Mouse (Mus musculus): ENCODE measurements around the gene Sri.
"Not testable (repeated sequence)": the region's sequence is repeated elsewhere in the genome, so short reads cannot be mapped to it uniquely, and the experiment has no call there.

Sri gene

DNA sequence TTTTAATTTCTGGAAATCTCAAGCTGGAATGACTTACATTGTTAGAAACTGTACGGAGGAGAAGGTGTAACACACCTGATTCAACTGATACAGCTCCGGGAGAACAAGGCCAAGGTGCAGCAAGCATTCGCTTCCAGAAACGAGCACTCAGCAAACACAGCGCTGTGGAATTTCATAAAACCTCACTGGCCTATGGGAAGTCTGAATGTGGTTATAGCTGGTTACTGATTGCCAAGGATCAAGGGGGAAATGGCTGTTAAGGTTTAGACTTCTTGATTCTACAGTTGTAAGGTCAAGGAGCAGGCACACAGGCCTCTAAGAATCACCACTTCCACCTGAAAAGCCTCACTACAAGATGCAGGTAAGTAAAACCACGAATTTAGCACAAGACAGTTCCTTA, at the start of gene Sri:
TSS of gene Sri (plus strand) at position 224 of the 400 bp plus-strand sequence.
- DNase-seq (ENCODE audit: low read depth, low spot score): no peak

DNA sequence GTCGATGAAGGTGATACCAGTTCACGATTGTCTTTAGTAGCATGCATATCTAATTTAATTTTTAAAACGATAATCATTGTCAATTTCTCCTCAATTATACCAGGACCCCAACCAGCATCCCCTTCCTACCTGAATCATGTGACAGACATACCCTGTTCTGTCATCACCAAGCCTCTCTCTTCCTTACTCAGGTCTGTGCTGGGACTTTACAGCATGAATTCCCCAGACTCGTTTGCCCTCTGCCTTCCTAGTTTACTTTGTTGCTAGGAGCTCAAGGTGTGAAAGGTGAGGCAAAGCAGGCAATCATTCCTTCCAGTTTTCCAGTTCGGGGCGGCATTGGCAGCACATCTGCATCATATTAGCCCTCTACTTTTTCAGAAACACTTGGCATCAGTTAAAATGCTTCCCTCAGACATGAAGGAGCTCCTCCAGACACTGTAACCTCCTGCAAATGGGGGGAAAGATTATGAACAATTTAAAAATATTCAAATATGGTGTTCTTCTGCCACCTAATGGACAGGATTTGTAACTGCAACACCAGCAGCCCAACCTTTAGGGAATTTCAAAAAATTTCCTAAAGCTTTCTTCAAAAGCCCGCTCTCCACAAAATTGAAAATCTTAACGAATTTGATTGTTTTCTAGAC, 49.4 kb upstream of the Sri start:
- peak; percentile 65 for DNase-seq (ENCODE audit: low read depth, low spot score)

DNA sequence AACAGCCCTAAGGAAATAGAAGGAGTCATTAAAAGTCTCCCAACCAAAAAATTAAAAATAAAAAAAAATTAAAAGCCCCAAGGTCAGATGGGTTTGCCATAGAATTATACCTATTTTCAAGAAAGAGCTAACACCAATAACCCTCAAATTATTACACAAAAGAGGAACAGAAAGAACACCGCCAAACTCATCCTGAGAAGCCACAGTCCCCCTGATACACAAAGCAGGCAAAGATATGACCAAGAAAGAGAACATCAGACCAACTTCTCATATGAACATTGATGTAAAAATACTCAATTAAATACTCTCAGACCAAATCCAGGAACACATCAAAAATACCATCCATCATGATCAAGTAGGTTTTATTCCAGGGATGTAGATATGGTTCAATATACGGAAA, 48.8 kb upstream of the Sri start:
- DNase-seq (ENCODE audit: low read depth, low spot score): no peak

DNA sequence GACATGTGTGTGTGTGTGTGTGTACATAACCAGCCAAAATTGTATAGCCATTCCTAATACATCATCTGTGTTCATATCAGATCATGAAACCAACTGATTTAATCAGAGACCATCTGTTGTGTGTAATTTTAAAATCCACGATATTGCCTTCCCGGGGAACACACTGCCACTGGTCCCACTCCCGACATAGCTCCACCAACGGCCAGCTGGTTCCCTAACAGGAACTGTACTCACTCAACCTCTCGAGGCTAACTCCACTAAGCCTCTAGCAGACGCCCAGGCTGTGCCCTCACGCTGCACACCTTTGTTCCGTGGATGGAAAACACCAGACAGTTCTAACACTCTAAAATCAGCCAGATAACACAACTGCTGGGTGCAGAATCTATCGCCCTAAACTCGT, 45.4 kb upstream of the Sri start:
- no peak for DNase-seq (ENCODE audit: low read depth, low spot score)

DNA sequence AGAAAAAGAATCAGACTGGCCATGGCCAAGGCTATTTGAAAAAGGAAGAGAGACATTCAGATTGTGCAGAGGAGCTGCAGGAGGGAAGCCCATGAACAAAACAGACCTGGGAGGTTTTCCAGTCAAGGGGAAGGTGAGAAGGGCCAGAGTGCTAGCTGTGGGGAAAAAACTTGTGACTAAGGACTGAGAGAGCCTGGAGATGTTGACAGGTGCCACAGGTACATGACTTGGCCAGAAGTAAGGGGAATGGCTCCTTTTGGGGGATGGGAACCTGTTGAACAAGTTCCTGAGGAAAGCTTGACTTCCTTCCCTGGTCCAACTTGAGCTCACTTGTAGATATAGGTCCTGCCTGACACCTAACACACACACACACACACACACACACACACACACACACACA, 43.1 kb upstream of the Sri start:
- DNase-seq (ENCODE audit: low read depth, low spot score): no peak

DNA sequence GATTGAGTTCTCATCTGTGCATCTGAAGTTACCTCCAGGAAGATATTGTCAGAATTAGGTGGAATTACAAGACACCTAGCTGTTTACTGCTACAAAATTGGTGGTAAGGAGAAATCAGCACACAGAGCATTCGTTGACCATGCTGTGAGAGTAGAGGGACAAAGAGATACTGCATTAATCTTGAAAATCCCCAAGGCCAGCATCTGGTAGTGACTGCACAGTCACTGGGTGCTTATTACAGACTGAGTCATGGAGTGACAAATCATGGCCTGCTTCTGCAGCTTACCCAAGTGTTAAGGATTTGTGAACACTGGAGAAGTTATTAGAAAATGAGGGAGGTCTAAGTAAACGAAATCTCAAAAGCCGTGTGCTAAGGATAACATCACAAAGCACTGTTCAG, 32.6 kb upstream of the Sri start:
- no peak for DNase-seq (ENCODE audit: low read depth, low spot score)

DNA sequence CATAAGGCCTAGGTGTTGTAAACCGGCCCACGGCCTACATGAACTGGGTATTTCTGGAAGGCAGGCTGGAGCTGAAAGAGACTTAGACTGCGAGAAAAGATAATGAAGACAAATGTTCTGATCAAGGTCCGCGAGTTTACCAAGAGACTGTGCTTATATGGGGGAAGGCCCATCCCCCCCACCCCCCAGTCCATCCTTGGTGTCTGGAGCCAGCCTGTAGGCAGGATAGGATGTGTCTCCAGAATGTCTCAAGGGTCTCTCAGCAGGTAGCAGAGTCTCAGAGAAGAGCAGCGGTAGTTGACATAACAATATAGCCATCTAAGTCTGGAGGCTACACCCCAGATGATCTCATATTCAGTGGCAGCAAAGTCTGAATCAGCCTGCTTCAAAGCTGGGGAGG, 11.3 kb upstream of the Sri start:
- not testable (repeated sequence) for DNase-seq (ENCODE audit: low read depth, low spot score)

DNA sequence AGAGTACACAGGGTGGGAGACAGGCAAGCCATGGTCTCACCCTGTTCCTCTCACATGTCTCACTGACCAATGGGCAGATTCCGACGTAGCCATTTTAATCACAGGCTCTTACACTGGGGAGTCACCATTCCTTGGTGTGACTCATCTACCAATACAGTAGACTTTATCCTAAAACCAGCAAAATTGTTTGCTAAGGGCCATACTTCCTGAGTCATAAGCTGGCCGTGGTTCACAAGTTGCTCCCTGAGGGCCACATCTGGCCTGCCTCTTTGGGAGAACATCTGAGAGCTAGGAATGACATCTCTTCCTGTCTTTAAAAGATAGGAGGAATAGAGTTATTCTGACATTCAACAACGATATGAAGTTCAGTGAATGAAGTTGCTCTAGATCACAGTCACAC, 7.9 kb downstream of the Sri start:
- DNase-seq (ENCODE audit: low read depth, low spot score): no peak

DNA sequence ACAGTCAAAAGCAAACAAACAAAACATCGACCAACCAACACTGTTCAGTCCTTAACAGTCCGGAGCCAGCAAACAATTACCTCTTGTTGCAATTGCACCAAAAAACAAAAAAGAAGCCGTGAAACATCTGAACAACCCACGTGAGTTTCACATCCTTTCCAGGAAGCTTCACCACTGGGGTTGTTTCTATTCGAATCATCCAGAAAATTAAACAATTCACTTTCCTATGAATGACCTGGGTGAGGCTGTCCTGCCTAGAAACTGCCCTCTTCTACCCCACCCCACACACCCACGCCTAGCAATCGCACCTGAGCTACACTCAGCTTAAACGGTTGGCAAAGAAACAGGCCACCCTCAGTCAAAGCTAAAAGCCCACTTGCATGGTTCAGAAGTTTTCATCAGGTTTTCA, 9.8 kb downstream of the Sri start:
- DNase-seq (ENCODE audit: low read depth, low spot score): no peak

DNA sequence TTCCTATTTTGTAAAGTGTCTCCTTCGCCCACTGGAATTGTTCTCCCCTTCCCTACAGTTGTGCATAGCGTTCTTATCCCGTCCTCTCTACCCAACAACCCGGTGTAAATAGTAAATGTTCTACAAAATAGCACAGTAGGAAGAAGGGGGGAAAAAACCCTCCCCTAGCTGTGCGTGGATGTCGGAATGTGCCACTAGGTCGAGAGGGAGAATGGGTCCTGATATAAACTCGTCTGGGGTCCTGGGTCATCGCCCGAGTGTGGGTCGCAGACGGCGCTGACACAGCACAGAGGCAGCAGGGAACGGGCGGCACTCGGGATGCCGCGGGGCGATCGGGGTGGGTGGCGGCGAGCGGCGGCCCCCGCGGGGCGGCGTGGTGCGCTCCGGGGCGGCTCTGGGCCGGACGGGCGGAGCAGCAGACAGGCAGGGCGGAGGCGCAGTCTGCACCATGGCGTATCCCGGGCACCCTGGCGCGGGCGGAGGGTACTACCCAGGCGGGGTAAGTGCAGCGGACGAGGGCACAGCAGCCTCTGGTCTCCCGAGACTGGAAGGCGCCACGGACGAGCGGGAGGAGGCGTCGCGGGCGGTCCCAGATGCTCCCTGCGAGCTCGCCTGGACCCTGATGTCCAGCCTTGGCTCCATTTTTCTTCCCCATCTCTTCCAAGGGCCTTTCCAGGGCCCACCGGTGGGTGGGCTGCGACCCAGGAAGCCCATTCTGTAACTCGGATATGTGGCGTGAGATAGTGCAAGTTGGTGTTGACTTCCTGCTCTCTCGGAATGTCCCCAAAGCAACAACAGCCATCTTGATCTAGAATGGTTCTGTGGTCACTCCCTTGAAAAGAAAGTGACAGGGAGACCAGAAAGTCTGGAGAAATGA, 10.5 kb downstream of the Sri start:
- DNase-seq (ENCODE audit: low read depth, low spot score): peak; percentile 54

DNA sequence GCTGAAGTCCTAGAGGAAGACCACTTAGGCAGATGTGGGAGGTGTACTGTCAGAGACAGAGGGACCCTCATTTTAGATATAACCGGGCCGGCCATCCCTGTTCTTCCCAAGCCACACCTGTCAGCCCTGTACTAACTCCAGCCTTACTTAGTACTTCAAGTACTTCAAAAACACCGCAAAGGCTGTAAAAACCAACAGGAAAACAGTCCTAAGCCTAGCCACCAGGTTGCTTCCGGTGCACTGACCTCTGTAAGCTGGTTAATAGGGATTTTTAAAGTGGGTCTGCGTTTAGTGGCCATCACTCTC, 11.1 kb downstream of the Sri start:
- DNase-seq (ENCODE audit: low read depth, low spot score): no peak

DNA sequence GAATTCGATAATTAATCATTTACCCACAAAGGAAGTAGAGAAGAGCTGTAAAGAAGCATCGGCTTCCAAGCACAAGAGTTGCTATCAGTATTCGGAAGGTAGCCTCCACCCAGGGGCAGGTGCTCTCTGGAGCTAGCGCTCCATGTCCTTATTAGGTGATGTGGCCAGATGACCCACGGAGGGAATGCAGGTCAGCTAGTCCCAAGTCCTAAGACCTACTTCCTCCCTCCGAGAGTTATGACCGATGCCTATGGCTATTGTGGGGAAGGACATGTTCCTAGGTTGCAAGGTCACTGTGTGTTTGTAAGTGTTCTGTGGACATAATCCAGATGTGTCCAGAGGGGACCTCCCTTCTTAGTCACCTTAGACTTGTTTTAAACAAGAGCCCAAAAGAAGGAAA, 12.2 kb downstream of the Sri start:
- no peak for DNase-seq (ENCODE audit: low read depth, low spot score)

DNA sequence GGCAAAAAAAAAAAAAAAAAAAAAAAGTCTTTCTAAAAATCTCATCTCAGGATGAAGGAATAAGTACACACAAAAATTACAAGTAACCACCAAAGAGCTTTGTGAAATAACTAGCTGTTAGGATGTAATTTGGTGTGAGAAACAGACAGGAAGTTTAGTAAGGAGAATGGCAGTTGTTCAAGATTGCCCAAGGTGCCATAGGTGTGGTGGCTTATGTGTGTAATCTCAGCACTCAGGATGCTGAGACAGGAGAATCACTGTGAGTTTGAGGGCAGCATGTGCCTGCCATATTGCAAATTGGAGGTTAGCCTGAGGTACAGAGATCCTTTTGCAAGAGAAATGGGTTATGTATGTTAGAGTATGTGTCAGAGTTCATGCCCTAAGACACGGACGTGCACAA, 16.6 kb downstream of the Sri start:
- DNase-seq (ENCODE audit: low read depth, low spot score): no peak

DNA sequence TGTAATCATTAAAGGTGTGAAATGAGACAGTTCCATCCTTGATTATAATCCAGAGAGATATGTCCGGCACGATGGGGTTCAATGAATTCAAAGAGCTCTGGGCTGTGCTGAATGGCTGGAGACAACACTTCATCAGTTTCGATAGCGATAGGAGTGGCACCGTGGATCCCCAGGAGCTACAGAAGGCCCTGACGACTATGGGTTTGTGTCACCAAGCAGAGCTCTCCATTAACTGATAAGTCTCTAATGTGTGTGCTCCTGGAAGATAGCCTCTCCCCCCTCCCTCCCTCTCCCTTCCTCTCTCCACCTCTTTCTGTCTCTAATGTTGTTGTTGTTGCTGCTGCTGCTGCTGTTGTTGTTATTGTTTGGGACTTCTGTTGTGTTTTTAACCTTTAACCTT, 17.3 kb downstream of the Sri start:
- no peak for DNase-seq (ENCODE audit: low read depth, low spot score)

DNA sequence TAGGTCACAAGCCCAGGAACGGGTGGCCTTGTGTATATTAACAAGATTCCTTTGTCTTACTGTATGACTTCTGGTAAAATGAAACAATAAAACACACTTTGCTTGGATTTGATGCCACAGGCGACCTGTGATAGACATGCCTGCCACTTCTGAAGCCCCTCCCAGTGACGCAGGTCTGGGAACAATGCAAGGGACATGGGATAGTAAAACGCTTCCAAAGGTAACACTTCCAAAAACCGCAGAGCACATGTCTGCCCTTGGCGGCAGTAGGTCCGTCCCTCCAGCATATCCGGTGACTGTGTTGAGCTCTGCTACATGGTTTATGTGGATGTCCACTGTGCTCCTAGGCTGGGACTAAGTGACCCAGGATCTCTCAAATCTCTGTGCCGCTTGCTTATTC, 27.5 kb downstream of the Sri start:
- DNase-seq (ENCODE audit: low read depth, low spot score): no peak

DNA sequence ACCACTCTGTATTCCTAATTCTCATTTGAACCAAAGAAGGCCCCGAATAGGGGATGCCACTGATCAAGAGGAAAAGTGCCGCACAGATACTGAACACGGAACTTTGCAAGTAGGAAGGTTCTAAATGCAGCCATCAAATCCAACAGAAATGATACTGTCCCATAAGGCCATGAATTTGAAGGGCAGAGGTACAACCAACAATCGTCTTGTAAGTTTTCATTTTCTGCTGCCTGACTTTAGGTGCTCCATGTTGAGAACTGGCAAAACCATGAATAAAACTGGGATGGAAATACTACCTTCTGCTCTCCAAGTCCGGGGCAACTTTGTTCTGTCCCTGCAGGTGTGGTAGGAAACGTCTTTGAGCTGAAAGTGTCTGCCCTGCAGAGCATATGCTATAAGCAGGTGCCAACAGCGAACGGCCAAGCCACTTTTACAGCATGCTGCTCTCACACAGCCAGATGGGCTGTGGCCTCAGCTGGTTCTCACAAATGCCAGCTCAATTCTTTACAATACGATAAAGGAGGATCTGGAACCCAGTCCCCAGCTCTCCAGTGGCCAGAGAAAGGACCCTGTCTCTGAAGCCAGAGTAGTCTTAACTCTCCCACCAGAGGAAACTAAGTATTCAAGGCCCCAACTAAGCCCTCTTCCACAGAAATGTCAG, 28.2 kb downstream of the Sri start:
- no peak for DNase-seq (ENCODE audit: low read depth, low spot score)

DNA sequence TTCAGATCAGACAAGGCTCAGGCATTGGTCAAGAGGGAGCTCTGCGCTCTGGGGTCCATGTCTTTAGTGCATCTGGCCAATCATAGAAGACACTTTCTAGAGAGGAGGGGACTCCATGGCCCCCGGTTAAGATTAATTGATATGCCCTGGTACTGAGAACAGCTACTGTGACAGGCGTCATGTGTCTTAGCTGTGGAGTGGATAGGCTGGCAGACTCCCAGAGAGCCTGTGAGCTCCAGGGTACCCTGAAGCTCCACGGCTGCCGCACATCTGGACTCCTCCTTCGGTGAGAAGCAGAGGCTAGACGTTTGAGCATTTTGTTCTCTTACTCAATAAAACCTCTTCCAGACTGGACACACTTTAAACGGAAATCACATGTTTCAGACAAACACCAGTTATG, 31.6 kb downstream of the Sri start:
- no peak for DNase-seq (ENCODE audit: low read depth, low spot score)

DNA sequence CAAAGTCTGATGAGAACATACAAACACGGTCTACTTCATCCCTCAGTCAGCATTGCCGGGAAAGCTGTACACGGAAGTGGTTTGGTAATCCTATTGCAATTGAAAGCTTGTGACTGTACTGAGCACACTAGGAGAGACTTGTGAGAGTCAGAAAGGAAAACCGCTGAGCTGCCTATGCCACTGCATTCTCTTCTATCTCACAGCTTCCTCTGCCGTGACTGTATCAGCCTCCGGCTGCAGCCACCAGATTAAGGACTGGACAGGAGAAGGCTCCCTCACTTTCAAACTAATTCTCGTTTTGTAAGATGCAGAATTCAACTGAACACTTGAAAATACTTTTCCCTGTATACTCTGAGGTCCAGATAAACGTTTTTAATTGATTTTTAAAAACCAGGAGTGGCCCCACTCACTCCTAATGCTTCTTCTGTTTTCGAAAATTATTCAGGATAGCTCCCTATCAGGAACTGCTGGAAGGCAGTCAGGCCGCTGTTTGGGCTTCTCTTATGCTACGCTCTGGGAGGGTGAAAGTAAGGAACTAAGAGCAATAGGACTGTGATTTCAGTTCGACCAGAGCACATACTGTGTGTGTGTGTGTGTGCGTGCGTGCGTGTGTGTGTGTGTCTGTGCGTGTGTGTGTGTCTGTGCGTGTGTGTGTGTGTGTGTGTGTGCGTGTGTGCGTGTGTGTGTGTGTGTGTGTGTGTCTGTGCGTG, 37.1 kb downstream of the Sri start:
- DNase-seq (ENCODE audit: low read depth, low spot score): no peak

DNA sequence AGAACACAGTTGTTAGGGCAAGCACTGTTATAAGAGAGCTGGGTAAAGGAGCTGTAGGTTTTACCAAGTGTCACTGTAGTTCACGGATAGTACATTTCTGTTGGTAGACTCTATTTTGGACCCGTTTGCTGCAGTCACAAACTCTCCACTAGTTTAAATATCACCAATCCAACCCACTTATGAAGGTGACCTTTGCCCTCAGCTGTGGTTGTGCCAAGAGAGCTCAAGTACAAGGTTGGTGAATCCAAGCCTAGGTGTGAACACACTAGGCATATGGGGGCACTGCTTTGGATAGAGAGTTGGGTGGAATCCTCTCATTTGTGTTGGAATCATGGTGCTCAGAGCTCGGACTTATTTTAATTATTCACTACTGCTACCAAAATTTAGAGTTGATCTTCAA, 39.8 kb downstream of the Sri start:
- DNase-seq (ENCODE audit: low read depth, low spot score): no peak

DNA sequence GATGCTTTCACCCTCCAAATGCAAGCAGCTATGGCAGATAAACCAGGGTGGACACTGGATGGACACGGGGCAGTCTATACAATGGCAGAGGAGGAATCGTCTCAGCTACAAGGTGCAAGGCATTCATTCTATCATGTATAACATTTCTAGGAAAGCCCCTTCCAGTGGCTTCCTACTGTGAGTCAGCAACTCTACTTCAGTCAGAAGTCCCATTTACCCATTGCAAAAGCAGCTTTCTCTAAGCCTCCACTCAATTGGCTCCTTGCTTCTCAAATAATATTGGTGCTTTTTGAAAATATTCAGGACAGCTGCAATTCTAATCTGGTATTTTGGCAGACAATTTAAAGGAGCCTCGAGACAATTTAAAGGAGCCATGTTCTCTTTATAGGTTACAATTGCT, 42.3 kb downstream of the Sri start:
- DNase-seq (ENCODE audit: low read depth, low spot score): no peak

DNA sequence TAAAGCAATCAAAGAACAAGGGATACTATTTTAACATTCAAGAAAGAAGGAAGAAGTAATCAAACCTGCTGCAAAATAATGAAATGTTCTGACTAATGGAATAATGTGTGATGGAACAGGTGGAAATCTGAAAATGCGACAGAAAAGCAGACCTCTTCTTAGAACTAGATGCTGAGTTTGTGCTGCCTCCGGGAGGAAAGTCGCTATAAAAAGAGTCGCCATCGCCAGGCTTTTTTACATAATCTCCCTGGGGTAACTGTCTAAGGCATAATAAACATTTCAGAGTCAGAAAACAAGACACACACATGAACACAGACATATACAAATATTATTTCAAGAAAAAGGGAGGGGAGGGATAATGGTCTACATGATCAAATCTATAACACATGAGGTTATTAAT, 49.0 kb downstream of the Sri start:
- no peak for DNase-seq (ENCODE audit: low read depth, low spot score)

DNA sequence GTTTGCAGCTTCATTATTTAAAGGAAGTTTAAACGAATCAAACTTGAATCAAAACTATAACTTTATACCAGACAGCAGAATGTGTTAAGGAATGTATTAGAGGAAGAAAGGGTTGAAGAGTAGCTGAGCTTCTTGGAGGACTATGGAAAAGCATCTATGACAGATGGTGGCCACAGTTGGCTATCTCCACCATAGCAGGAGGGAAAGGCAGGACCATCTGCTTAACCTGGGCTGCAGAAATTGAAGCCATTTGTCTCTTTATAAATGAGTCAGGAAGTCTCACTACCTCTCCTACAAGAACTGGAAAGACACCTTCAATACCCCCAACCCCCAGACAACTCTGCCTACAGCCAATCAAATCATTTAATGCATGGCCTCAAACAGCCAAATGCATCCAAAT, 49.8 kb downstream of the Sri start:
- DNase-seq (ENCODE audit: low read depth, low spot score): no peak

All from forelimb bud, embryonic 11.5 days (tissue).